Mouse (Mus musculus) G1E (cell line): ENCODE results near the gene St3gal2. TPM values are rescaled to one million over a fixed set of nuclear protein-coding genes. Genes with fewer than 3 reads are reported as not detected.
"Not testable (repeated sequence)": the region's sequence is repeated elsewhere in the genome, so short reads cannot be mapped to it uniquely, and the experiment has no call there.

Experiments used
- ATAC-seq: 2 replicates; pipeline ENCODE4 v1.8.0; 2016; ENCODE audit warnings: mild to moderate bottlenecking; ENCODE audit not compliant: insufficient number of reproducible peaks, poor library complexity, low FRiP score, severe bottlenecking; ENCODE audit errors: extremely low read depth
- DNase-seq: peaks from one replicate; pipeline ENCODE4 v3.0.0; 2012; ENCODE audit warnings: low spot score
- H3K27me3 ChIP-seq: 2 replicates; pipeline ENCODE4 v1.6.1; 2012; ENCODE audit warnings: mild to moderate bottlenecking, low read length, inconsistent platforms; ENCODE audit not compliant: insufficient read depth
- H3K36me3 ChIP-seq: replicated peaks from 2 replicates; pipeline ENCODE3; 2012; ENCODE audit warnings: mild to moderate bottlenecking, inconsistent platforms
- H3K4me1 ChIP-seq: 2 replicates; pipeline ENCODE4 v1.6.1; 2012; ENCODE audit warnings: low read depth, low read length, inconsistent platforms, mixed read lengths; ENCODE audit not compliant: insufficient read depth
- H3K4me3 ChIP-seq: 2 replicates; pipeline ENCODE4 v1.5.1; 2012; ENCODE audit warnings: low read depth, mild to moderate bottlenecking, inconsistent platforms, low read length, moderate library complexity, mixed read lengths
- H3K9me3 ChIP-seq: replicated peaks from 2 replicates; pipeline ENCODE4 v1.6.1; 2012; ENCODE audit warnings: inconsistent platforms
- CTCF ChIP-seq: IDR thresholded peaks from 2 replicates; pipeline ENCODE4 v1.5.1; 2012; ENCODE audit warnings: low read depth, low read length, inconsistent platforms, mixed read lengths
- GATA1 ChIP-seq: IDR thresholded peaks from 2 replicates; pipeline ENCODE4 v1.6.1; 2012; ENCODE audit warnings: borderline replicate concordance, low read length, inconsistent platforms, mixed read lengths
- GATA2 ChIP-seq: IDR thresholded peaks from 2 replicates; pipeline ENCODE4 v1.6.1; 2012; ENCODE audit warnings: low read depth, low read length, inconsistent platforms, borderline replicate concordance
- POLR2AphosphoS5 ChIP-seq: IDR thresholded peaks from 2 replicates; pipeline ENCODE4 v1.6.1; 2012; ENCODE audit warnings: low read depth, low read length, inconsistent platforms; ENCODE audit not compliant: insufficient replicate concordance
- TAL1 ChIP-seq: conservative IDR thresholded peaks from 2 replicates; pipeline ENCODE4 v1.6.1; 2012; ENCODE audit warnings: low read depth, low read length, inconsistent platforms, mixed read lengths
- polyA plus RNA-seq: library from polyadenylated mRNA; stranded (reverse); fragments of >175 nt; gene quantifications from 2 replicates; pipeline ENCODE4 v1.2.3, GENCODE M21; 2012
- total RNA-seq, 2 experiments: library from RNA; stranded (forward) in 1 of 2; stranded (reverse) in 1 of 2; fragments of 200-1000 nt in 1 of 2; fragments of >200 nt in 1 of 2; fragmentation: Nextera tagmentation in 1 of 2; gene quantifications; 2 replicates each; pipeline ENCODE4 v1.2.3; 2014 to 2017

Gene St3gal2
- total and polyA plus RNA-seq, 3 experiments = 22.8 to 124 (median 94.4) TPM

- H3K4me3 ChIP-seq = no peak overlapping the region
- TF ChIP-seq CTCF = no peak
- TF ChIP-seq POLR2AphosphoS5 = no peak
- TF ChIP-seq GATA1 = no peak
- TF ChIP-seq TAL1 = no peak
- TF ChIP-seq GATA2 = no peak
- ATAC-seq (no peak), DNase-seq (no peak)
- H3K36me3 ChIP-seq = peaks cover 98% of the 10 kb centered on the region
- H3K9me3 ChIP-seq = no peaks in the 10 kb centered on the region
- H3K27me3 ChIP-seq = no peaks in the 10 kb centered on the region
- peaks cover 64% of the 10 kb centered on the region for H3K4me1 ChIP-seq
Observed at GRCm38 (mm10) chr8:110956619-110957450, 37.1 kb downstream of the St3gal2 start.

DNA sequence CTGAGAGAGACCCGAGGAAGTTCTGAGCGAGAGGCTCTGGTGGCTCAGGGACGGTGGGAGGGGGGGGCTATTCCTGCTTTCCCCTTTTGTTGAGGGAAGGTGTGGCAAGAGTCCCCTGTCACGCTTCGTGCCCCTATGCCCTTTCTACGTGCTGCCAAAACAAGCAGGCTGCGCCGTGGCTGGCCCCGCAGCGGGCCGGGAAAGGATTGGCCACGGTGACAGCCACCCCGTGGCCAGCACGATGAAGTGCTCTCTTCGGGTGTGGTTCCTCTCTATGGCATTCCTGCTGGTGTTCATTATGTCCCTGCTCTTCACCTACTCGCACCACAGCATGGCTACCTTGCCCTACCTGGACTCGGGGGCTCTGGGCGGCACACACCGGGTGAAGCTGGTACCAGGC, 37.7 kb downstream of the St3gal2 start:
- ATAC-seq = no peak

GRCm38 (mm10) chr8:110958135-110958534, 38.4 kb downstream of the St3gal2 start:
- no peak overlapping the region for H3K4me3 ChIP-seq

More for the DNA sequence above, 37.7 kb downstream of the St3gal2 start:
- Histone ChIP-seq H3K4me3 (no peak overlapping the region), H3K4me1 (peaks cover 59% of the 10 kb centered on the region), H3K9me3 (no peaks in the 10 kb centered on the region), H3K36me3 (peaks cover 98% of the 10 kb centered on the region), H3K27me3 (no peaks in the 10 kb centered on the region)
- TF ChIP-seq GATA2 = no peak
- no peak for TF ChIP-seq GATA1
- no peak for TF ChIP-seq CTCF
- no peak for TF ChIP-seq POLR2AphosphoS5
- no peak for TF ChIP-seq TAL1
- DNase-seq = no peak

GRCm38 (mm10) chr8:110958553-110958952, 38.8 kb downstream of the St3gal2 start:
- peaks cover 98% of the 10 kb centered on the region for H3K36me3 ChIP-seq
- not testable (repeated sequence) for H3K27me3 ChIP-seq, ATAC-seq, DNase-seq, H3K9me3 ChIP-seq, H3K4me3 ChIP-seq
- peaks cover 51% of the 10 kb centered on the region for H3K4me1 ChIP-seq

More at GRCm38 (mm10) chr8:110958135-110958534, 38.4 kb downstream of the St3gal2 start:
- ATAC-seq = no peak
- Histone ChIP-seq H3K9me3 (no peaks in the 10 kb centered on the region), H3K36me3 (peaks cover 98% of the 10 kb centered on the region), H3K27me3 (no peaks in the 10 kb centered on the region), H3K4me1 (peaks cover 53% of the 10 kb centered on the region)
- DNase-seq = no peak
- TF ChIP-seq TAL1 = no peak
- TF ChIP-seq POLR2AphosphoS5 = no peak
- no peak for TF ChIP-seq CTCF
- TF ChIP-seq GATA2 = no peak
- TF ChIP-seq GATA1 = no peak

- H3K4me1 ChIP-seq = peaks cover 45% of the 10 kb centered on the region
- TF ChIP-seq GATA2 = no peak
- no peak for TF ChIP-seq GATA1
- no peak for TF ChIP-seq POLR2AphosphoS5
- no peak for TF ChIP-seq TAL1
- no peak for ATAC-seq
- H3K36me3 ChIP-seq = peaks cover 98% of the 10 kb centered on the region
- no peaks in the 10 kb centered on the region for H3K27me3 ChIP-seq
- H3K9me3 ChIP-seq = no peaks in the 10 kb centered on the region
- no peak for DNase-seq
- H3K4me3 ChIP-seq = no peak overlapping the region
Observed at GRCm38 (mm10) chr8:110959071-110959780, 39.5 kb downstream of the St3gal2 start.

- no peak for ATAC-seq
- no peak for DNase-seq
- Histone ChIP-seq H3K36me3 (peaks cover 98% of the 10 kb centered on the region), H3K4me1 (peaks cover 40% of the 10 kb centered on the region), H3K27me3 (no peaks in the 10 kb centered on the region), H3K9me3 (no peaks in the 10 kb centered on the region), H3K4me3 (no peak overlapping the region)
- no peak for TF ChIP-seq GATA1
- TF ChIP-seq CTCF = no peak
- TF ChIP-seq TAL1 = no peak
- TF ChIP-seq POLR2AphosphoS5 = no peak
- no peak for TF ChIP-seq GATA2
Observed at GRCm38 (mm10) chr8:110959906-110960305, 40.2 kb downstream of the St3gal2 start.
